Mouse (Mus musculus): Measurements from ENCODE around the gene Secisbp2.

DNA sequence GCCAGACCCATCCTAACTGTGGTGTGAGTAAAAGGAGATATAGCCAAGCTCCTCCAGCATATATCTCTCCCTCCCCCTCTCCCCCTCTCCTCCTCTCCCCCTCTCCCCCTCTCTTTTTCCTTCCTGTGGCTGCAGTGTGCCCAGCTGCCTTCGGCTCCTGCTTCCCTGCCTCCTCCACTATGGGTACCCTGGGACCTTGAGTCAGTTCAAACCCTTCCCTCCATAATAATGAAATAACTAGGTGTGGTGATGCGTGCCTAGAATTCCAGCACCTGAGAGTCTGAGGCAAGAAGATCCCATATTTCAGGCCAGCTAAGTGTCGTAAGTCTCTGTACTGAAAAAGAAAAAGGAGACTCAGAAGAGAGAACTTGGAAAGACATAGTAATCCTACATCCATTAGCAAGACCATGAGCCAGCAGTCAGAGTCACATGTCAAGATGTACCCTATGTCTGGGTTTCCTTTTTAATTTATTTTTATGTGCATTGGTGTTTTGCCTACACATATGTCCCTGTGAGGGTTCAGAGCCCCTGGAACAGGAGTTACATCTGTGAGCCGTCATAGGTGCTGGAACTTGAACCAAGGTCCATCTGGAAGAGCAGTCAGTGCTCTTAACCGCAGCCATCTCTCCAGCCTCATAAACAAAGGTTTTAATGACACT, 18.8 kb upstream of the Secisbp2 start:
- TF ChIP-seq CTCF (IDR thresholded peaks at IDR 0.05; ENCODE audit: control insufficient read depth, insufficient read depth, insufficient replicate concordance, low read depth, low read length): no peak
- no peak for TF ChIP-seq POLR2A (IDR thresholded peaks at IDR 0.05; ENCODE audit: control insufficient read depth, low read depth, low read length)
